Mouse (Mus musculus) mesoderm, embryonic 11.5 days (tissue): ENCODE measurements at regions not wholly inside any gene's neighbourhood (a gene's known extent, or its start where the extent isn't known, plus 50 kb on each side); places are given as distances from the start of the nearest gene placed in this dataset.
"Not testable (repeated sequence)": the region's sequence is repeated elsewhere in the genome, so short reads cannot be mapped to it uniquely, and the experiment has no call there.

Experiments used
- DNase-seq: peaks from one replicate; pipeline ENCODE4 v3.0.0-alpha.2; 2012; ENCODE audit warnings: low read depth, low spot score

- not testable (repeated sequence) for DNase-seq
Measured at GRCm38 (mm10) chr17:74138517-74138916, 90.8 kb upstream of the Srd5a2 start.

- no peak for DNase-seq
Measured at GRCm38 (mm10) chr17:74134976-74135375, 87.3 kb upstream of the Srd5a2 start.

- no peak for DNase-seq
Measured at GRCm38 (mm10) chr17:74131534-74131933, 83.8 kb upstream of the Srd5a2 start.

- no peak for DNase-seq
Measured at GRCm38 (mm10) chr17:74122944-74123343, 75.2 kb upstream of the Srd5a2 start.

GRCm38 (mm10) chr17:74120969-74121368, 73.3 kb upstream of the Srd5a2 start:
- peak; percentile 44 for DNase-seq
